Mouse (Mus musculus) skeletal muscle tissue, adult 2 months (tissue): Measurements from ENCODE around the gene Ddi2.

Experiments
- DNase-seq: peaks from one replicate; pipeline ENCODE4 v3.0.0-alpha.2; 2012; ENCODE audit warnings: low read depth, low spot score

Gene Ddi2

DNA sequence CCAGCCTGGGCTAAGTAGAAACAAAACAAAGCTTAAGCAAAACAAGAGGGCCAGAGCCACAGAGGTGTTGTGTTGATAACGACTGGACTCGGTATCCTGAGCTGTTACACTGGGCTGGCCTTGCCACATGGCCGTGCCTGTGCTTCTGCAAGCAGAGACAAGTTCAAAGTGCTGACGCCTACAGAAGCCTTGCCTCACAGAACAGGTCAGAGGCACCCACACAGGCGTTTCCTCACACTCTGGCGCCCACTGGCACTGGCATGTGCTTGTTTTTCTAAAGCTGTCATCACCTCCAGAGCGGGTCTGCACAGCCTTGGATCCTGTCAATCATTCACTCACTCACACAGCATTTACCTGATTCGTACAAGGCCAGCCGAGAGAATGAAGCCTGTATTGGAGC is 18.6 kb upstream of the Ddi2 start:
- DNase-seq = no peak

DNA sequence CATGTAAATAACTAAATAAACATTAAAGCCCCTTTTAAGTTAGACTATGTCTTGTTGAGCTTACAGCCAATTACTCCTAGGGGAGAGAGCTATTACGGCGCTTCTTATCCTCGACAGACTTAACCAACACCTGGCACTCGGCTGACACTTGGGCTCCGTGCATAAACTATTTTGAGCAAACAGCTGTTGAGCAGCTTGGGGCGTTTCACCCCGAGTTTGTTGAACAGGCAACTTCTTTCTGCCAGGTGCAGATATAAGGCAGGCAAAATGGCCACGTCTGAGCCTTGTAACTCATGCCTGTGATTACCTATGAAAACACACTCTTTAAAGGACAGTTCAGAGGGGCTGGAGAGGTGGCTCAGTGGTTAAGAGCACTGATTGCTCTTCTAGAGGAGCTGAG is 14.8 kb upstream of the Ddi2 start:
- no peak for DNase-seq

DNA sequence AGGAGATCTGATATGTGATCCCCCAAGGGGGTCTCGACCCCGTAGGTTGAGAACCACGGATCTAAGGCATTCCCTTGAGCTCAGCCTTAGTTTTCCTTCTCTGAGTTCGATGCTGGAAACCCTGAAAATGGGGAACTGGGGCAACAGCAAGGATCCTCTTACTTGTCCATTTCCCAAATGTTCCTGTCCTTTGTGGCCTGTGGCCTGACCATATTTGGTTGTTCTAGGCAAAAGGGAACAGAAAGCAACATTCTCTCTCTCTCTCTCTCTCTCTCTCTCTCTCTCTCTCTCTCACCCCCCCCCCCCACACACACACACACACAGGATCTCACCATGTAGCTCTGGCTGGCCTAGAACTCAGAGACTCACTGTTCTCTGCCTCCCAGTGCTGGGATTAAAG is 13.6 kb upstream of the Ddi2 start:
- DNase-seq = no peak

DNA sequence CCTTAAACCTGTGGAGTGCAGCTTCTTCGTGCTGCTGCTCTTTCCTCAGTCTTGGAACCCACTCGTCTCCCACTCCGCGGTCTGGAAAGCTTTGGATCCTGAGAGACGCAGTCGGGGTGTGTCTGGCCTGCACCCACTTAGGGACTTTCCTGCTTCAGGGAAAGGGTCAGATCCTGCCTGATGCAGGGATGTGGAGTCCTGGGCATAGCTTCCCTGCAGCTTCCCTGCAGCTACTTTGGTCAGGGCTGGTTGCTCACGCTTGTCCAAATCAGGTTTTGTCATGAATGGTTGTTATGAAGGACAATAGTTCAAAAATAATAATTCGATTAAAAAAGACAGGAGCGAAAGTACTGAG is 12.0 kb upstream of the Ddi2 start:
- no peak for DNase-seq

DNA sequence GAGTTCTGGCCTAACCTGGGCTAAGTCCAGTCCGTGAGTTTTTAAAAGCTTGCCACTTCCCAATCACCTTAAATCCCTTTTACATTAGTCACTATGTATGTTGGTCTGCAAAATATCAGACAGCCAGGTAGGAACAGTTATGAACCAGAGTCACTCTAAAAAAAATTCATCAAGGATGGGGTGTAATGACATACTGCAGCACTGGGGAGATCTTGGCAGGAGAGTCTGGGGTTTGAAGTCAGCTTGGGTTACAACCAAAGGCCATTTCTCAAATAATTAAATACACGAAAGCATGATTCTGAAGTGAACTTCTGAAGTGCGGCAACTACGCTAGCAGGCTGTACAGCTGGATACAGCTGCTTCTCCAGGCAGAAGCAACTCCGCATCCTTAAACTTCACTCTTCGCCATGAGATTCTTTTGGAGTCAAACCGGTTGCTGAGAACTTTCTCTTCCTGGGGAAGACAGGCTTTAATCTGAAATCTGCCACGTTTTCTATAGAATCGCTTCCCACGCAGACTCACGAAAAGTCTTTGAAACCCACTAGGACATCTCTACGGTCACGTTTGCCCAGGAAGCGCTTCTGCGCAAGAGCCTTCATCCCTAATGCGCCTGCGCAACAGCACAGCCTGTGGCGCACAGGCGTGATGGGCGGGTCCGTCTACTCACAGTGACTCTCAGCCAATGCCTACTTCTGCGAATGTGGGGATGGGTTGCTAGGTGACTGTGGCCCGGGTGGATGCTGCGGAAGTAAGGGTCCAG is 11.4 kb upstream of the Ddi2 start:
- DNase-seq = peak; percentile 95

DNA sequence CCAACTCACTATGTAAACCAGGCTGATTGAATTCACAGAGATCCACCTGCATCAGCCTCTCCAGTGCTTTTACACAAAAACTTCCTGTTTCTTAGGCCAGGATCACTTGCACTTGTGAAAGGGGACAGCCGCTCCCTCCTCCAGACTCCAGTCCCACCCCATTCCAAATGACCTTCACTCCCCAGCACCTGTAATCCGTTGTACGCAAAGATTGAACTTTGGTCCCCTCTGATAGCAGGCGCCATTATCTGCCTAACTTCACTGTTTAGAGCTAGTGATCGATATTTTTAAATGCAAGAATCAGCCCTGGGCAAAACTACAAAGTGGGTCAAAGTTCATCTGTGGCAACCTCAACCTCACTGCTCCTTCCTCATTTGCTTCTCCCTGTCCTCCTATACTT is 8.5 kb upstream of the Ddi2 start:
- DNase-seq = no peak

DNA sequence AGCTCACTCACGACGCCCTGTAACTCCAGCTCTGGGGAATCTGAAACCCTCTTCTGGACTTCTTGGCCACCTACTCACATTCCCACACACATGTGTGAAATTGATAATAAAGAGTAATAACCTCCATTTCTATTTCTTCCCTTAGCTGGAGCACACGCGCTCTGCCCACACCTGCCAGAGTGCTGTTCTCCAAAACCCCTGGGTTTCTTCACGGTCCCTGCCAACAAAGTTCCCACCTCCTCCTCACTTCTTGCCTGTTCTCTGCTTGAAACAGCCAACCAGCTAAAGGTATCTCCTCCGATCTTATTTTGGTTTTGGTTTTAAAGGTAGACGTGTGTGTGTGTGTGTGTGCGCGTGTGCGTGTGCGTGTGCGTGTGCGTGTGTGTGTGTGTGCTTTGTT is 7.2 kb upstream of the Ddi2 start:
- DNase-seq = no peak

DNA sequence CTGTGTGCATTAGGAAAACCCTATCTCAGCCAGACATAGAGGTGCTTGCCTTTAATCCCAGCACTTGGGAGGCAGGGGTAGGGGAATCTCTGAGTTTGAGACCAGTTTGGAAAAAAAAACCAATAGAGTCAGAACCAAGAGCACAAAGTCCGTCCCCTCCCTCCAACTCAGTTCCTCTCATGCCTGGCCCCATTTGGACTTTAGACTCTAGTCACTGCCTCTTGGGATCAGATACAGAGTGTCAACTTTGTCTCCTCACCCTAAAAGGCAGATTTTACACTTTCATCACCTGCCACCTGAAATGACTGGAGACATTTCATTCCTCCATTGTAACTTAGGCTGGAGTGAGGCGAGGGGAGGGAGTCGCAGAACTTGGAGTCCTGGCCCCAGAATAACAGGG is 6.0 kb upstream of the Ddi2 start:
- no peak for DNase-seq

DNA sequence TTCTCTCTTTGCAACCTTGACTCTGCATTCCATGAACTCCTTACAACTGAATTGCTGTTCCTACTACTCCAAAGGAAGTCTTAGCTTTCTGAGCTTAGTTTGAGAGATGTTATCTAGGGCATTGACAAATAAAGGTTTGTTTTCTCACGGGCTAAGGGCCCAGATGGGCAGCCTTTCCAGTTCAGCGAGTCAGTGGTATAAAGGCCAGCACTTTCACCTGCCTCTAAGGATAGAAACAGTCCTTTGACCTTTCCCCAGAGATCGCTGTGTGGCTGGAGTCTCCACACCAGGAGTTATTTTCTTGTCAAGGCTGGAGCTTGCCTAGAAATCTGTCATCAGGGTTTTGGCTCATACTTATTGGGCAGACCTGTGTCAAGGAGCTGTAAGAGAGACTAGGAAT is 2.5 kb upstream of the Ddi2 start:
- no peak for DNase-seq

DNA sequence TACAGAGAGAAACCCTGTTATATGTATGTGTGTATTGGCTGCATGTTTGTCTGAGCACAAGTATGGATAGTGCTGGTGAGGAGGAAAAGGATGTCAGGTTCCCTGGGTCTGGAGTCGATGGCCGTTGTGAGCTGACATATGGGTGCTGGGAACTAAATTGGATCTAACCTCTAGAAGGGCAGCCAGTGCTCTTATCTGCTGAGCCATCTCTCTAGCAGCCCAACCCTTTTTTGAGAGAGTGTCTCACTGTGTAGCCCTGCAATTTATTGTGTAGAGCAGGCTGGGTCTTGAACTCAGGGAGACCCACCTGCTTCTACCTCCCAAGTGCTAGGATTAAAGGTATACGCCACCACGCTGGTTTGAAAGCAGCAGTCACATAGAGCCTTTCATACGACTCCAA is 2.1 kb upstream of the Ddi2 start:
- DNase-seq = no peak

DNA sequence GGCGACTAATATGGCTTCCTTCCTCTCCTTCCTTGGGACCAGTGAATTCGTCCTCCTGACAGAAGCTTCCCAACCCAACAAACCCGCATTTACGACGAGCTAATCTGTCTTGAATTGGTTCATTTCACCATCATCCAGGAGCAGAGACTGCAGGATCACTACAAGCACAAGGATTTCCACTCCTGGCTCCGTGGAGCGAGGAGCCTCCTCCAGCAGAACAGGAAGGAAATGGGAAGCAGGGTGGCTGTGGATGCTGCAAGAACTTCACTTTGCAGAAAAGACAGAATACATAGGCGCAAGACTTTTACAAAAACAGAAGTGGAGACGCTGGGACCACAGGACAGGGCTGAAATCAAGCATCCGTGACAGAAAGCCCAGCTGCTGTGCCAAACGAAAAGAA is 1.4 kb upstream of the Ddi2 start:
- no peak for DNase-seq

DNA sequence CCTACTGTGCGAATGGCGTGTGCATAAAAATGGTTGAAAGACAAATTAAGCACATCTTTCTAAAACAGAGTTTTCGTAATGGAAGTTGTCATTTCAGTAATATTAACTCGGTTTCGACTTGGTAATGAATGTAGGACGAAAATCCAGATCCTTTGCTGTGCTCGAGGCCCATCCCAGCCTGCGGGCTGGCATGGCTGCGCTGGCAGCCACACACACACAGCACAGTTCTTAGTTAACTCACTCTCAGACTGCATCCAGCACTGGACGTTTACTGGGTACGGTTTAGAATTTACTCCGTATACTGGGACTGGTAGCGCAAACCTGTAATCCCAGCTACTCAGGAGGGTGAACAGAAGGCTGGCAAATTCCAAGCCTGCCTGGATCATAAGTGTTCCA is 452 bp upstream of the Ddi2 start:
- no peak for DNase-seq

DNA sequence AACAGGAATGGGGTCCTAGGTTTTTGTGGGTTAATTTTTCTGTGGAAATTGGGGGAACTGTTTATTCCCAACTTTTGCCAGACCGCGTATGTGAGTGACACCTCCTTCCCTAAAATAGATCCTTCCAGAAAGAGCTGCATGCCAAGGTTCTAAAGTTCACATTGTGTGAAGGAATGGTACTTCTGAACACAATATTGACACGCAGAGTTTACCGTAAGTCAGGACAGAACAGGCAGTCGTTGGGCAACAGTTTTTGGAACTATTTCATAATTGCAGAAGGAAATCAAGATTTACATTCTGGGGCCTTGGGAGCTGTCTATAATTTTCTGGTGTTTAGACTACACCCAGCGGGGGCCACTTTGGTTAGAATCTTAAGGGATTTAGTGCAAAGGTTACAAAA is 1.3 kb downstream of the Ddi2 start:
- no peak for DNase-seq

DNA sequence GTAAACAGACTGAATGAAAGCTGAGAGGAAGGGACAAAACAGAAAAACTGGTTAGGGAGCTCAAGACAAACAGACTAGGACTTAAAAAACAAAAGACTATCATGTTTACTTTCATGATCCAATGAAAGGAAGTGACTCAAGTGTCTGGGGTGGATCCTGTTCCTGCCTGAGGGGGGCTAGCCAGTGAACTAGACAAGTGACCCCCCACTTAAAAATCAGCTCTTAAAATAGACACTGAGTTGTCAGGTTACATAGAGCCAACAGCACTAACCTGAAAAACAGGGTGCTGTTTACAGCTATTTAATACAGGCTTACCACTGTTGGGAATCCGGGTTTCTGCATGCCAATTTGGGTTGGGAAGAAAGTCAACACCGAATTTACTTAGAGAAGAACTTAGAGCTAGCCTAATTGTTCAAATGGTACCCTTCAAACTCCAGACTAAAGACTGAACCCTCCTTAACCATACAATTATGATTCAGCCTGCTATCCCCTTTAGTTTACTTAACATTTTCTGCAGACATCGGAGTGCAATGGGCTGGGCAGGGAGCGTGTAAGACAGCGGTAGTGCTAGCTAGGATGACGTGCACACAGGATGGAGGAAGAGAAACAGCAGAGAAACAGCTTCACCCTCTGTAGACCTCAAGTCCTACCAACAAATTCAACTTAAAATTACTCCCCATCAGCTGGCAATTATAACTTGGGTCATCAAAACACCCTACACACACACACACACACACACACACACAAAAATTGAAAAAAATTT is 2.3 kb downstream of the Ddi2 start:
- DNase-seq = no peak

DNA sequence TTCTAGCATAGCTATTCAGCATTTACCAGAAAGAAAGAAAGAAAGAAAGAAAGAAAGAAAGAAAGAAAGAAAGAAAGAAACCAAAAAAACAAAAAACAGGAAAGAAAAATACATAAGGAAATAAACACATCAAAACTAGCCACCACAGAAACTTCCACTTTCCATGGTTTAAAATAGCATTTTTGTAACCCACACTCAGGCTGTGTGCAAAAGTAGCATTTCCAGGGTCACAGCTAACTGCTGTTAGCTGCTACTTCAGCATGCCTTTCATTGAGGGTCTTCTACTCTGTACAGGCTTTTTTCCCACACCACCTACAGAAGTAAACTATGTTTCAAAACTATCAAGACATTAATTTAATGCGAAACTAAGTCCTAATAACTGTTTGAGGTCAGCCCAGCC is 3.9 kb downstream of the Ddi2 start:
- no peak for DNase-seq

DNA sequence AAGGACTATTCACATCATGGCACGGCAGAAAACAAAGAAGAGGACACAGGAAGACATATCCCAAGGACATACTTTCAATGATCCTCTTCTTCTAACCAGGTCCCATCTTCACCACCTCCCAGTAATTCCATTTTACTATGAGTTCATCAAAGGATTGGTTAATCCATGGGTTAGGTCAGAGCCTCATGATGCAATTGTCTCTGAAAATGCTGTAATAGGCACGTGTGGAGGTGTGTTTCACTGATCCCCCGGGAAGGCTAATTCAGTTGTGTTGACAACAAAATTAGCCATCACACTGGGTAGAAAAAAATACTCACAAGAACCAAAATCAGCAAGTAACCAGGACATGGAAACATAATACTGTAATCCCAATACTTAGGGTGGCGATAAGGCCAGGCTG is 5.6 kb downstream of the Ddi2 start:
- no peak for DNase-seq

DNA sequence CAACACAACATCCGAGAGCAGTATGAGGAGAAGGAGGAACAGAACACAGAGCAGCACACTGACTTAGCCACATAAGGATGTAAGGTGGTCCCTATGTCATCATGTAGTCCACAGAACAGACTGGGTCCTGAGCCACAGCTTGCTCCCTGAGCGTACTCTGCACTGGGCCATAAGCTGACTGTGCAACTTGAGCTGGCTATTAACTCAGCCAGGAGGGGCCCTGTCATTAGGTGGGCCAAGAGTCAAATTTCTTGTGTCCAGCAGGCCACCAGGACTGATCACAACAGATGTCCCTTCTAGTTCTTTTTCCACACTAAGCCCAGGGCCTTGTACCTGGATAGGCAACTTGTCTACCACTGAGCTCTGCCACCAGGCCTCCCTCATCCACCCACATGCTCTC is 8.2 kb downstream of the Ddi2 start:
- peak; percentile 58 for DNase-seq

DNA sequence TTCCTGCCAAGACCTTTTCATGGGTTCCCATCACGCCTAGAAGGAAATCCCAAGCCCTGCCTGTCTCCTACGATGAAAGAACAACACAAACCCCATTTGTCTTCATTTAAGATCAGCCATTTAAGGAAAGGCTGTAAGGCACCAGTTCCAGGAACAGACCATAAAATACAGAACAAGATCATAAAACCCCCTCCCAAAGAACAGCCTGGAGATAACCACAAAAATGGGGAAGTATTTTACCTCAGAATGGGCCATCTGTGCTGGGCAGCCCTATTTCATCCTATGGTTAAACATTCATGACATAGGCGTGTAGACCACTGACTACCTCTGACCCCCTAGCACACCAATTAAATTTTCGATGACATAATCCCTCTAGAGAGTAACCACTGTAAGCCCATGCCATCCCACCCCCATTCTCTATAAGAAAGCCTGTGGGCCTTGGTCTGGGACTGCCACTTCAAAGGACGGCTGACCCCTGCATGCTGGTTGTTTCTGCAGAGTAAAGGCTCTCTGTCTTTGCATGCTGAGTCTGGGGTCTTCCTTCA is 9.5 kb downstream of the Ddi2 start:
- no peak for DNase-seq

DNA sequence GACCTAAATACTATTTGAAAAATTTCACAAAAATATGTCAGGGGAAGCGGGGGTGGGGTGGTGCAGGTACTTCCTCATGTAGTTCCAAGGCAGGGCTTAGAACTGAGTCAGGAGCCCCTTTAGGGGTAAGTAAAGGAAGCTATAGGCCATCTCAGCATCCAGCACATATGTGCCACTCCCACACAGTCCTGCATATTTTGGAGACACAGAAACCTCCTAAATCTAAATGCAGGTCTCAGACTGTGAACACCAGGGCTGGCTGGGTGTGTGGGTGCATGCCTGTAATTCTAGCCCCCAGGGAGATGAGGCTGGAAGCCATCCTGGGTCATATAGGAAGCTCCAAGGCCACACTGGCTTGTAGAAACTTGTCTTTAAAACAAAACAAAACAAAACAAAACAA is 12.0 kb downstream of the Ddi2 start:
- no peak for DNase-seq

DNA sequence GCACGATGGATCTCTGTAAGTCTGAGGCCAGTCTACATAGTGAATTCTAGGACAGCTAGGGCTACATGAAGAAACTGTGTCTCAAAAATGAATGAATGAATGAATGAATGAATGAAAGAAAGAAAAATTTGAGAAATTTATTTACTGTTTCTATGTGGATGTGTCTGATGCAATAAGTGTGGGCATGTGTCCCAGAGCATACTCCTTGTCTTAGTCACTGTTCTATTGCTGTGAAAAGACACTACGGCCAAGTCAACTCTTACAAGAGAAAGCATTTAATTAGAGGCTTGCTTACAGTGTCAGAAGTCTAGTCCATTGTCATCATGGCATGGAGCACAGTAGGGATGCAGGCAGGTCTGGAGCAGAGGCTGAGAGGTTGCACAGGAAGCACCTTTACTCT is 14.2 kb downstream of the Ddi2 start:
- DNase-seq = no peak

DNA sequence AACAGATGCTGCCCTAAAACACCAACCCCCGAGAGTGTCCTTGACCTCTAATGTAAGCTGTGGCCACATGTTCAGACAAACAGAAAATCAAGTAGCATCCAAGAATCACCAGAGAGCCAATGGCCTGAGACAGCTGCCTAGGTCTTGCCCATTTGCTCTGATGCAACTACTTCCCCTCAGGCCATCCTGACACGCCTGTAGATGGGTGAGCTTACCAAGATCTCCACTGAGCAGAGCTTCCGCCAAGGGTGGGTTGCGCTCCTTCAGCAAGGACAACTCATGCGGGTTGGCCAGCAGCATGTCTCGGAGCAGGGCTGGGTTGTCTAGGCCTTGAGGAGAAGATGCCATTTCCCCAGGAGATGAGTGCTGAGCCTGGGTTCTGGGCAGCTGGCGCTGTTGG is 15.2 kb downstream of the Ddi2 start:
- no peak for DNase-seq

DNA sequence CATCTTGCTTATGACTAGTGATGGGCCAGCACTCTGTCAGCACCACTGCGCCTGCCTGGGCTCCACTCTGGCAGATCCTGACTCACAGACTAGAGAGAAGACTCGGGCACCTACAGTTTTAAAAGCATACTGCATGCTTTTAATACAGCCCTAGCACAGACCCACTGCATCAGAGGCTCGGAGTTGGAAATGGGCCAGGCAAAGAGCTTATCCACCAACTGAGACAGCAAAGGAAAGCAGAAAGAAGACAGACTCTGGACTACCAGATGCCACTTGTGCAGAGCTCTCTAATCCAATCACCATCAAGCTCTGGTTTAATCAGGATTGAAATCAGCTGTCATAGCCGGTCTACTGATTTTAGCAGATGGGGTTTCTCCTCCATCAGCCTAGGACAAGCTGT is 17.9 kb downstream of the Ddi2 start:
- no peak for DNase-seq

DNA sequence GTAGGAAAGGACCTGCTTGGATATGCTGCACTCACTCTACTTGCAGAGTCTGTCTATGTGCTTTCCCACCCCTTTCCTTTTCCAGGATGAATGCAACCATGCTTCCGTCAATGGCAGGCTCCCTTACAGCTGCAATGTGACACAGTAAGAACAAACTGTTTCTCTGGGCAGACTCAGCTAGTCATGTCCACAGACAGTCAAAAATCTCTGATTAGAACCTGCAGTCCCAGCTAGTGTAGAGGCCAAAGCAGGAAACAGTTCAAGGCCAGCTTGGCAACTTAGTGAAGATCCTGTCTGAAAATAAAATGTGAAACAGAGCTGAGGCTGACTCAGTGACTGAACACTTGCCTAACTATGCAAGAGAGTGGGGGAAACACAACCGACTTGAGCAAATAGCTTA is 18.6 kb downstream of the Ddi2 start:
- peak; percentile 70 for DNase-seq
